In the genomic region with DNA sequence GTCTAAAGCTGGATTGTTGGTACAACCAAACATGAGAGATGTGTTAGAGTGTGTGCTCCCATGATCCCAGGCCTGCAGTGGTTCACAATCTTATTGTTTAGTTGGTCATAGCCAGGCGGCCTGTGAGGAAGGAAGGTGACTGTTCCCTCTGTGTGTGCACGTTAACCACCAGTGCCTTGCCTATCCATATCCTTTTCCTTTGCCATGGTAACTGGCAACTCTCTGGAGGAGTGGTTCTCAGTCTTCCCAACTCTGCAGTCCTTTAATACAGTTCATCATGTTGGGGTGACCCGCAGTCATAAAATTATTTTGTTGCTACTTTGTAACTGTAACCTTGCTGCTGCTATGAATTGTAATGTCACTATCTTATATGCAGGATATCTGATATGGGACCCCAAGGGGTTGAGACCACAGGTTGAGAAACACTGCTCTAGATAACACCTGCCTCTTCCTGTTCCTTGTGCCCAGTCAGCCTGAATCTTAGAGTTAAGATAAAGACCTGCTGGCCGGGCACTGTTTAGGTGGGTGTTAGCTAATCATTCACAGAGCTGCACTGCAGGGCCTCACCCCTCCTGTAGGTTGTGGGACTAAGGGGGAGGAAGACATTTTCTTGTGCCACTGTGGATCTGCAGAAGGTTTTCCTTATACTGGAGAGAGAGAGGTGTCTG, we compare ENCODE assay signal across 17 mouse cellular contexts. TPM values are rescaled to one million over a fixed set of nuclear protein-coding genes. Genes with fewer than 3 reads are reported as not detected.
DNase-seq lines count a peak whose midpoint lies in the region; ATAC-seq and TF ChIP-seq lines count a peak whose summit lies in the region.
"Had no signal": no experiment of that assay in that cellular context is flagged by ENCODE, and none has a peak within 500 bp of the region (broad histone marks: within the 10 kb centered on the region; RNA-seq: fewer than 3 reads in every experiment).

No protein-coding gene starts in this region.

- no peak for TF ChIP-seq CTCF in lung, embryonic 14.5 days (IDR thresholded peaks at IDR 0.05; ENCODE audit: low read depth)

- H3K4me1 ChIP-seq in lung, embryonic 14.5 days (ENCODE audit: insufficient read depth), result peaks cover 15% of the 10 kb centered on the region
- peaks cover 30% of the 10 kb centered on the region for H3K4me1 ChIP-seq in limb, embryonic 10.5 days
- H3K4me1 ChIP-seq in midbrain, embryonic 15.5 days, result peaks cover 9% of the 10 kb centered on the region

- H3K27ac ChIP-seq in lung, embryonic 14.5 days (ENCODE audit: low read depth), result peak overlapping the region; percentile 19; the same call in 1 of the 2 replicates
- peak overlapping the region; percentile 85 for H3K27ac ChIP-seq in limb, embryonic 10.5 days
- H3K27ac ChIP-seq in midbrain, embryonic 15.5 days, result no peak overlapping the region
- H3K27ac ChIP-seq: neural tube, embryonic 12.5 days had no signal

- no peak overlapping the region for H3K4me2 ChIP-seq in lung, embryonic 14.5 days
- H3K4me2 ChIP-seq in midbrain, embryonic 15.5 days, result no peak overlapping the region
- H3K4me2 ChIP-seq: midbrain, embryonic 13.5 days; neural tube, embryonic 12.5 days had no signal

- no peak for DNase-seq in lung, embryonic 14.5 days
- no peak for DNase-seq in lung, postnatal 36 days
- no peak for DNase-seq in limb, embryonic 10.5 days (ENCODE audit: low spot score)
- DNase-seq in embryo, embryonic 11 days, result no peak
- no peak for DNase-seq in spleen, adult 12 weeks (ENCODE audit: low spot score)
- DNase-seq: adrenal gland, postnatal 14 days; cerebellum, adult 11 months; forebrain, postnatal 0 days; heart, adult 11 months; heart, postnatal 14 days had no signal

- no peaks in the 10 kb centered on the region for H3K27me3 ChIP-seq in lung, embryonic 14.5 days (ENCODE audit: insufficient read depth, low read length)
- no peaks in the 10 kb centered on the region for H3K27me3 ChIP-seq in limb, embryonic 10.5 days (ENCODE audit: low read depth, poor library complexity, severe bottlenecking)
- H3K27me3 ChIP-seq in midbrain, embryonic 15.5 days (replicated peaks), result no peaks in the 10 kb centered on the region
- H3K27me3 ChIP-seq: midbrain, embryonic 13.5 days; neural tube, embryonic 12.5 days had no signal

- H3K9me3 ChIP-seq in lung, embryonic 14.5 days (ENCODE audit: low read depth, low read length), result no peaks in the 10 kb centered on the region
- no peaks in the 10 kb centered on the region for H3K9me3 ChIP-seq in limb, embryonic 10.5 days (replicated peaks)
- no peaks in the 10 kb centered on the region for H3K9me3 ChIP-seq in midbrain, embryonic 15.5 days
- H3K9me3 ChIP-seq: midbrain, embryonic 13.5 days; neural tube, embryonic 12.5 days had no signal

- 61% methylated on average over 4 of the region's 4 CpGs for WGBS in lung, embryonic 14.5 days
- WGBS in limb, embryonic 10.5 days, result 84% methylated on average over 4 of the region's 4 CpGs
- WGBS in midbrain, embryonic 15.5 days, result 87% methylated on average over 4 of the region's 4 CpGs

- H3K9ac ChIP-seq in lung, embryonic 14.5 days, result no peak overlapping the region
- H3K9ac ChIP-seq in midbrain, embryonic 15.5 days, result no peak overlapping the region
- H3K9ac ChIP-seq: forebrain, postnatal 0 days; midbrain, embryonic 13.5 days; neural tube, embryonic 12.5 days had no signal

- no peaks in the 10 kb centered on the region for H3K36me3 ChIP-seq in lung, embryonic 14.5 days (ENCODE audit: insufficient read depth)
- H3K36me3 ChIP-seq in limb, embryonic 10.5 days, result no peaks in the 10 kb centered on the region
- no peaks in the 10 kb centered on the region for H3K36me3 ChIP-seq in midbrain, embryonic 15.5 days (replicated peaks)
- H3K36me3 ChIP-seq: midbrain, embryonic 13.5 days; neural tube, embryonic 12.5 days had no signal

- no peak overlapping the region for H3K4me3 ChIP-seq in lung, embryonic 14.5 days (ENCODE audit: low read depth, low read length)
- H3K4me3 ChIP-seq in limb, embryonic 10.5 days, result no peak overlapping the region
- no peak overlapping the region for H3K4me3 ChIP-seq in midbrain, embryonic 15.5 days
- H3K4me3 ChIP-seq: midbrain, embryonic 13.5 days; neural tube, embryonic 12.5 days had no signal

- ATAC-seq in lung, embryonic 14.5 days (ENCODE audit: insufficient read depth), result no peak
- ATAC-seq in common myeloid progenitor, adult 5-6 weeks (replicated peaks; ENCODE audit: low read depth, poor library complexity, severe bottlenecking), result peak; percentile 70
- ATAC-seq in megakaryocyte-erythroid progenitor cell, adult 5-6 weeks (replicated peaks; ENCODE audit: low FRiP score, low TSS enrichment, poor library complexity, severe bottlenecking), result peak; percentile 85
- no peak for ATAC-seq in midbrain, embryonic 15.5 days (replicated peaks)
- ATAC-seq: CD4-positive, CD25-positive, alpha-beta regulatory T cell, adult 4 months; forebrain, postnatal 0 days; inflammation-experienced regulatory T-cells, adult 6 months; midbrain, embryonic 13.5 days had no signal

RNA-seq across cellular contexts. Expression of a gene that starts 57.0 kb away (rescaled TPM):
- polyA plus RNA-seq in lung, embryonic 14.5 days (2014; fragmentation: Nextera tagmentation; extraction: Ambion mirVana), result 1.2 and 1.6 TPM in 2 replicates
- total RNA-seq in common myeloid progenitor, adult 5-6 weeks (2017), result 0.39 TPM in 1 of 2 replicates, not detected in the other
- polyA plus RNA-seq in limb, embryonic 10.5 days (2016; fragmentation: Nextera tagmentation; extraction: Ambion mirVana), result 0.26 and 0.33 TPM in 2 replicates
- not detected in 2 replicates for total RNA-seq in megakaryocyte-erythroid progenitor cell, adult 5-6 weeks (2014; fragmentation: Nextera tagmentation)
- not detected in 2 replicates for total RNA-seq in megakaryocyte-erythroid progenitor cell, adult 5-6 weeks (2017)
- polyA plus RNA-seq in midbrain, embryonic 15.5 days (2015; fragmentation: Nextera tagmentation; extraction: Ambion mirVana), result 2.6 and 2.7 TPM in 2 replicates

Comparison
In these comparisons a context has a peak if more than half of its experiments do, and no peak if none do; other contexts are left out.
1. ATAC-seq: peak in common myeloid progenitor, adult 5-6 weeks (single experiment) and megakaryocyte-erythroid progenitor cell, adult 5-6 weeks (single experiment); none in lung, embryonic 14.5 days (single experiment) and midbrain, embryonic 15.5 days (single experiment).